Mouse (Mus musculus): ENCODE data around the gene Plcxd2. TPM values are rescaled to one million over a fixed set of nuclear protein-coding genes. Genes with fewer than 3 reads are reported as not detected.
A peak's percentile ranks its signal among the peaks of the same experiment; 100 is the strongest.

Plcxd2 gene
- total and polyA plus RNA-seq, 3 experiments = 0.10 to 0.18 (median 0.18) TPM

DNA sequence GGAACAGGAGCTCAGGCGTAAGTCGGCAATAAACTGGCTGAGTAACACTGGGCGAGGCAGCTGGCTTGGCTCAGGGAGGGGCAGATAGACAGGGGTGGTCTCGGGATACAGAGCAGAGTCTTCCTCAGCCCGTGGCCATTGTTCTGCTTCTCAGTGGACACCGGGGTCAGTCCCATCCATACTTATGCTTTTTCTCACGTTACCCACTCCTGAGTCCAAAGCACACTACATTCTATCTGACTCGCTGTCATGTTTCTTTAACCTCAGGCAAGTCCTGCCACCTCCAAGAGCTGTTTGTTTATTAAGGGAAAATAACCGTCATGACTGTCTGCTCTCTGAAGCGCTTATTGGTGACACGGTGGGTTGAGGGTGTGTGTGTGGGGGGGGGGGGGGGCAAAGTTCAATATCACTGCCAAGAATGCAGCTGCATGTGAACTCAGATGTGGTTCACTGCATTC is 64.8 kb downstream of the Plcxd2 start:
- no peak overlapping the region for H3K27ac ChIP-seq
- H3K27me3 ChIP-seq (ENCODE audit: control insufficient read depth, insufficient read depth, low read length) = no peaks in the 10 kb centered on the region
- H3K36me3 ChIP-seq (ENCODE audit: control insufficient read depth, insufficient read depth, low read length) = no peaks in the 10 kb centered on the region
- no peaks in the 10 kb centered on the region for H3K4me1 ChIP-seq (ENCODE audit: control insufficient read depth, insufficient read depth, low read length)
- no peak overlapping the region for H3K4me3 ChIP-seq
- H3K9ac ChIP-seq (ENCODE audit: low read depth, low read length) = no peak overlapping the region
- TF ChIP-seq CTCF (IDR thresholded peaks at IDR 0.05) (no peak), POLR2A (IDR thresholded peaks at IDR 0.05; ENCODE audit: insufficient read depth, low read depth, low read length) (no peak), EP300 (IDR thresholded peaks at IDR 0.05; ENCODE audit: insufficient read depth, low read depth, low read length) (no peak)
- WGBS = 75% methylated on average over 11 of the region's 11 CpGs
- DNase-seq = no peak
- intact Hi-C loops (cut with DNase I) = no loop called here
- H3K79me2 ChIP-seq (replicated peaks; ENCODE audit: control insufficient read depth, insufficient read depth, low read length) = no peaks in the 10 kb centered on the region

DNA sequence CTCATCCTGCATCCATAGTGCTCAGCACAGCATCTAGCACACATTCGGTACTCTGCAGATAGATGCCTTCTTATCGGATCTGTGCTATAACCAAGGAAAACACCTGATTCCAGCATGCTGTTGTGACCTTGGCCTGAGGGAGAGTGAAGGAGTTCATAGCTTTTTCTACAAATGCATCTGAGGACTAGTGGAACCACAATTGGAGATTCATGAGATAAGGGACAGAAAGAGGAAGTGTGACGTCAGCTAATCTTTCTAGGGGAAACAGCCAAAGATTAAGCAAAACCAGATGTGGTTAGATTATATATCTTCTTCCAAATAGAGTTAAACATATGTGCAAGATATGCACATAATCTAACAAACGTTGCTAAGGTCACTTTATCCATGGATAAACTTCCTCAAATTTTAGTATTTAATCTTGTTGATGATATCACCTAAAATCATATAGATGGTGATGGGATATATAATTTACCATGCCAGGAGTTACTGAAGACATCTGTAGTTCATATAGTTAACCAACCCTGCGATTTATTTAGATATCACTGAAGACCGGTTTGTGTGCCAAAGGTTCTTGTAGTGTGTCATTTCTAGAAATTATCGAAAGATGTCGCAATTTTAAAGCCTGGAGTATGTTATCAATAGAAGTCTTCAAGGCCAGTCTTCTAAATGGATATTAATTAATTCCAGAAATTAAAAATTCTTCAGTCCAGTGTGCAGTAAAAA is 67.7 kb downstream of the Plcxd2 start:
- Histone ChIP-seq H3K4me1 (ENCODE audit: control insufficient read depth, insufficient read depth, low read length) (no peaks in the 10 kb centered on the region), H3K4me3 (no peak overlapping the region), H3K27ac (no peak overlapping the region), H3K9ac (ENCODE audit: low read depth, low read length) (no peak overlapping the region), H3K36me3 (ENCODE audit: control insufficient read depth, insufficient read depth, low read length) (no peaks in the 10 kb centered on the region), H3K27me3 (ENCODE audit: control insufficient read depth, insufficient read depth, low read length) (no peaks in the 10 kb centered on the region), H3K79me2 (replicated peaks; ENCODE audit: control insufficient read depth, insufficient read depth, low read length) (no peaks in the 10 kb centered on the region)
- WGBS = 57% methylated on average over 8 of the region's 8 CpGs
- intact Hi-C loops (cut with DNase I) = no loop called here
- no peak for DNase-seq
- no peak for TF ChIP-seq POLR2A (IDR thresholded peaks at IDR 0.05; ENCODE audit: insufficient read depth, low read depth, low read length)
- TF ChIP-seq CTCF (IDR thresholded peaks at IDR 0.05) = no peak
- TF ChIP-seq EP300 (IDR thresholded peaks at IDR 0.05; ENCODE audit: insufficient read depth, low read depth, low read length) = no peak

DNA sequence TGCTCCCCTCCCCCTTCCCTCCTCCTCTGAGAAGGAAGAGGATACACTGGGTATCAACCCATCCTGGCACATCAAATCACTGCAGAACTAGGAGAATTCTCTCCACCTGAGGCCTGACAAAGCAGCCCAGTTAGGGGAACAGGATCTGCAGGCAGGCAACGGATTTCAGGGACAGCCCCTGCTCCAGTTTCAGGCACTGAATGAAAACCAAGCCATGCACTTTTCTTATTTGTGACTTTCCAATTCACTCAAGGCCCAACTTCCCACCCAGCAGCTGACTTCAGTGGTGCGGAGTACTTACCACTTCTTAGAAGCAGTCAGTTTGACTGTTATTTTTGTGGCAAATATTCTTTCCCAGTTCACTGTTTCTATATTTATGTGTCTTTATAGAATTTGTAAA is 69.3 kb downstream of the Plcxd2 start:
- H3K79me2 ChIP-seq (replicated peaks; ENCODE audit: control insufficient read depth, insufficient read depth, low read length) = no peaks in the 10 kb centered on the region
- H3K27ac ChIP-seq = no peak overlapping the region
- H3K4me3 ChIP-seq = no peak overlapping the region
- intact Hi-C loops (cut with DNase I) = no loop called here
- H3K9ac ChIP-seq (ENCODE audit: low read depth, low read length) = no peak overlapping the region
- no peaks in the 10 kb centered on the region for H3K36me3 ChIP-seq (ENCODE audit: control insufficient read depth, insufficient read depth, low read length)
- WGBS = 86% methylated on average over 2 of the region's 2 CpGs
- H3K27me3 ChIP-seq (ENCODE audit: control insufficient read depth, insufficient read depth, low read length) = no peaks in the 10 kb centered on the region
- no peak for DNase-seq
- TF ChIP-seq CTCF (IDR thresholded peaks at IDR 0.05) (no peak), POLR2A (IDR thresholded peaks at IDR 0.05; ENCODE audit: insufficient read depth, low read depth, low read length) (no peak), EP300 (IDR thresholded peaks at IDR 0.05; ENCODE audit: insufficient read depth, low read depth, low read length) (no peak)
- no peaks in the 10 kb centered on the region for H3K4me1 ChIP-seq (ENCODE audit: control insufficient read depth, insufficient read depth, low read length)

DNA sequence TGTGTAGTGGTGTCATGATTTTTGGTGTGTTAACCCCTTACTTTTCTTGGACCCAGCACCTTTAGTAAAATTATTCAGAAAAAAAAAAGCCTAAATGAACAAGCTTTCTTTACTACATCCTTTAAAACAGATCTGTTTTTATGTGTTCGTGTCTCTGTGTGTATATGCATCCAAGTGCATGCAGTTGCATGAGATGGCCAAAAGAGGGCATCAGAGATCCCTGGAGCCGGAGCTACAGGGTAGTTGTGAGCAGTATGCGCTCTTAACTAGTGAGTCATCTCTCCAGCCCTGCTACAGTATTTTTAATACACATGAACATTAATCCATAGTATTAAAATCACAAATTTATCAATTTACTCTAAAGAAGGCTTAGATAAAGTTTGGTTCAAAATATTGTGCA is 70.6 kb downstream of the Plcxd2 start:
- no peak for DNase-seq
- no peak for TF ChIP-seq EP300 (IDR thresholded peaks at IDR 0.05; ENCODE audit: insufficient read depth, low read depth, low read length)
- no peak for TF ChIP-seq POLR2A (IDR thresholded peaks at IDR 0.05; ENCODE audit: insufficient read depth, low read depth, low read length)
- peak; percentile 28 for TF ChIP-seq CTCF (IDR thresholded peaks at IDR 0.05)
- Histone ChIP-seq H3K36me3 (ENCODE audit: control insufficient read depth, insufficient read depth, low read length) (no peaks in the 10 kb centered on the region), H3K27me3 (ENCODE audit: control insufficient read depth, insufficient read depth, low read length) (no peaks in the 10 kb centered on the region), H3K4me1 (ENCODE audit: control insufficient read depth, insufficient read depth, low read length) (no peaks in the 10 kb centered on the region), H3K9ac (ENCODE audit: low read depth, low read length) (no peak overlapping the region), H3K79me2 (replicated peaks; ENCODE audit: control insufficient read depth, insufficient read depth, low read length) (no peaks in the 10 kb centered on the region), H3K4me3 (no peak overlapping the region), H3K27ac (no peak overlapping the region)
- intact Hi-C loops (cut with DNase I) = no loop called here
- WGBS = 99% methylated on average over 3 of the region's 3 CpGs

DNA sequence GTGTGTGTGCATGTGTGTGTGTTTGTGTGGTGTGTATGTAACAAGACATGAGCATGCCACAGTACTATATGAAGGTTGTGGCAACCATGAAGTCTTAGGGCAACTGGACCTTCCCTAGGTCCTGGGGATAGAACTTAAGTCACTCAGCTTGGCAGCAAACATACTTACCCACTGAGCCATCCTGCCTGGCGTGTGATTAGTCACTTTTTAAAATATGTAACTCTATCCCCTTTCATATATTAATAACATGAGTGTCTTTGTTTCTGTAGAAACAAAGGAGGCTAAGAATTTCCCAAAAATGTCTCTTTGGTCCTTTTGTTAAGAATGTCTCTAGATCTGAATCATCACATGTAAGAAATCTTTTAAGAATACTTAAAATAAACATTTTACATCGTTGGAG is 72.6 kb downstream of the Plcxd2 start:
- TF ChIP-seq POLR2A (IDR thresholded peaks at IDR 0.05; ENCODE audit: insufficient read depth, low read depth, low read length) = no peak
- no peak for TF ChIP-seq CTCF (IDR thresholded peaks at IDR 0.05)
- no peak for TF ChIP-seq EP300 (IDR thresholded peaks at IDR 0.05; ENCODE audit: insufficient read depth, low read depth, low read length)
- H3K27me3 ChIP-seq (ENCODE audit: control insufficient read depth, insufficient read depth, low read length) = no peaks in the 10 kb centered on the region
- H3K36me3 ChIP-seq (ENCODE audit: control insufficient read depth, insufficient read depth, low read length) = no peaks in the 10 kb centered on the region
- H3K4me3 ChIP-seq = no peak overlapping the region
- no peaks in the 10 kb centered on the region for H3K79me2 ChIP-seq (replicated peaks; ENCODE audit: control insufficient read depth, insufficient read depth, low read length)
- H3K27ac ChIP-seq = no peak overlapping the region
- no peak overlapping the region for H3K9ac ChIP-seq (ENCODE audit: low read depth, low read length)
- intact Hi-C loops (cut with DNase I) = no loop called here
- WGBS = 58% methylated on average over 2 of the region's 2 CpGs
- H3K4me1 ChIP-seq (ENCODE audit: control insufficient read depth, insufficient read depth, low read length) = no peaks in the 10 kb centered on the region
- no peak for DNase-seq

DNA sequence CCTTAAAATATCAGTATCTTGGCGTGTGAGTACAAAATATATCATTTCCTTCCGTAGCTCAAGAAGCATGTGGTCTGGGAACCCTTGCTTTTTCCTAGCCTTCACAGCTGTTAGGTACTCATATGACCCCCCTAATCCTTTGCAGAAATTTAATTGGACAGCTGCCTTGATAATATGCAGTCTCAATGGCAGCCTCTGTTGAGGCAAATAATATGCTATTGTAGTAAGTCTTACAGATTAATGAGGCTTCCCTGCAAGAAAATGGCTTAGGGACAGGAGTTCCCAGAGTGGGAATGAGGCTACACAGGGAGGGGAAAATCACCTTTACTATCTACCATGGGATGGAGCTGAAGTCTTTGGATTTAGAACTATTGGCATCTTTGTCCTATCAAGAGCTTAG is 73.5 kb downstream of the Plcxd2 start:
- no peaks in the 10 kb centered on the region for H3K27me3 ChIP-seq (ENCODE audit: control insufficient read depth, insufficient read depth, low read length)

More for the DNA sequence above, 73.5 kb downstream of the Plcxd2 start:
- intact Hi-C loops (cut with DNase I) = no loop called here
- no peaks in the 10 kb centered on the region for H3K4me1 ChIP-seq (ENCODE audit: control insufficient read depth, insufficient read depth, low read length)
- H3K36me3 ChIP-seq (ENCODE audit: control insufficient read depth, insufficient read depth, low read length) = no peaks in the 10 kb centered on the region
- H3K79me2 ChIP-seq (replicated peaks; ENCODE audit: control insufficient read depth, insufficient read depth, low read length) = no peaks in the 10 kb centered on the region
- no peak for TF ChIP-seq CTCF (IDR thresholded peaks at IDR 0.05)
- H3K4me3 ChIP-seq = no peak overlapping the region
- no peak for DNase-seq
- 70% methylated on average over 2 of the region's 2 CpGs for WGBS
- H3K27ac ChIP-seq = no peak overlapping the region
- no peak overlapping the region for H3K9ac ChIP-seq (ENCODE audit: low read depth, low read length)

All from heart, adult 2 months (tissue).